ENCODE assay signal across 11 mouse cellular contexts in genomic region chr13:56549364-56549763, GRCm38 (mm10). TPM values are rescaled to one million over a fixed set of nuclear protein-coding genes. Genes with fewer than 3 reads are reported as not detected.
A peak's percentile ranks its signal among the peaks of the same experiment; 100 is the strongest.
DNase-seq lines count a peak whose midpoint lies in the region; ATAC-seq lines count a peak whose summit lies in the region.
"Had no signal": no experiment of that assay in that cellular context is flagged by ENCODE, and none has a peak within 500 bp of the region (broad histone marks: within the 10 kb centered on the region; RNA-seq: fewer than 3 reads in every experiment).

No protein-coding gene starts in this region.

- DNase-seq in kidney, adult 9 months, result peak; percentile 39
- no peak for DNase-seq in kidney, adult 18-20 months
- DNase-seq in MN1 (ENCODE audit: low spot score), result peak; percentile 68
- DNase-seq in heart, postnatal 14 days, result peak; percentile 48 to 52
- no peak for DNase-seq in left cerebral cortex, adult 8-10 months (ENCODE audit: low spot score in 2 of 2)
- DNase-seq in left cerebral cortex, adult 18-20 months (ENCODE audit: low spot score in 2 of 2), result no peak
- no peak for DNase-seq in layer of hippocampus, postnatal 10 days (ENCODE audit: low spot score in 2 of 2)
- DNase-seq: cerebellum, adult 2 months; thymus, postnatal 14 days had no signal

- ATAC-seq in common myeloid progenitor, adult 5-6 weeks (replicated peaks; ENCODE audit: low read depth, poor library complexity, severe bottlenecking), result peak; percentile 79
- ATAC-seq: inflammation-experienced regulatory T-cells, adult 6 months had no signal

- intact Hi-C loops in heart, postnatal 14 days (cut with DNase I), result no loop called here

RNA-seq across cellular contexts. Expression of gene Lect2, which starts 1.1 kb away (rescaled TPM):
- not detected in 2 replicates for total RNA-seq in common myeloid progenitor, adult 5-6 weeks (2017)
- not detected for total RNA-seq in heart, postnatal 14 days (2021)
- total RNA-seq in left cerebral cortex, adult 8-10 months (2022), result not detected
- not detected for total RNA-seq in left cerebral cortex, adult 18-20 months (2021)
- not detected for total RNA-seq in layer of hippocampus, postnatal 10 days (2021)

RNA-seq across cellular contexts. Expression of gene Fbxl21, which starts 27.1 kb away (rescaled TPM):
- not detected in 2 replicates for total RNA-seq in common myeloid progenitor, adult 5-6 weeks (2017)
- total RNA-seq in heart, postnatal 14 days (2021), result under 1 TPM; 0.24 to 0.79 TPM
- total RNA-seq in left cerebral cortex, adult 8-10 months (2022), result 10 to 100 TPM; 11.7 to 14.0 (median 11.9) TPM
- total RNA-seq in left cerebral cortex, adult 18-20 months (2021), result 10 to 100 TPM; 10.5 to 10.6 TPM
- total RNA-seq in layer of hippocampus, postnatal 10 days (2021), result 1 to 10 TPM; 3.6 to 5.5 TPM

RNA-seq across cellular contexts. Expression of gene Tgfbi, which starts 60.0 kb away (rescaled TPM):
- 5.5 and 7.2 TPM in 2 replicates for total RNA-seq in common myeloid progenitor, adult 5-6 weeks (2017)
- total RNA-seq in heart, postnatal 14 days (2021), result 10 to 100 TPM; 17.1 to 22.3 TPM
- total RNA-seq in left cerebral cortex, adult 8-10 months (2022), result 1 to 10 TPM; 4.5 to 5.1 (median 4.9) TPM
- 1 to 10 TPM; 3.4 to 4.0 TPM for total RNA-seq in left cerebral cortex, adult 18-20 months (2021)
- 1 to 10 TPM; 3.9 to 4.1 TPM for total RNA-seq in layer of hippocampus, postnatal 10 days (2021)

Comparison
In these comparisons a context has a peak if more than half of its experiments do, and no peak if none do; other contexts are left out.
1. DNase-seq: peak in kidney, adult 9 months (single experiment), MN1 (single experiment) and heart, postnatal 14 days (2 of 2); none in kidney, adult 18-20 months (single experiment), left cerebral cortex, adult 8-10 months (0 of 2), left cerebral cortex, adult 18-20 months (0 of 2) and layer of hippocampus, postnatal 10 days (0 of 2).